Mouse (Mus musculus) limb, embryonic 13.5 days (tissue): ENCODE results near the gene Elac2. TPM values are rescaled to one million over a fixed set of nuclear protein-coding genes. Genes with fewer than 3 reads are reported as not detected.
A peak's percentile ranks its signal among the peaks of the same experiment; 100 is the strongest.

Source experiments
- ATAC-seq: fragments of 200-750 bp; cut with Nextera tagmentation; 2 replicates; pipeline ENCODE4 v1.8.0; 2017; ENCODE audit warnings: low read depth, moderate number of reproducible peaks, moderate TSS enrichment; ENCODE audit not compliant: low FRiP score
- H3K27ac ChIP-seq: fragments of 300-500 bp; sonication (generic); 2 replicates; pipeline ENCODE4 v1.5.1; 2015; ENCODE audit warnings: inconsistent platforms, mild to moderate bottlenecking, moderate library complexity
- H3K27me3 ChIP-seq: fragments of 300-500 bp; sonication (generic); 2 replicates; pipeline ENCODE4 v1.6.1; 2015; ENCODE audit warnings: mild to moderate bottlenecking, inconsistent platforms
- H3K36me3 ChIP-seq: fragments of 300-500 bp; sonication (generic); 2 replicates; pipeline ENCODE4 v1.6.1; 2015; ENCODE audit warnings: inconsistent platforms, mild to moderate bottlenecking, moderate library complexity
- H3K4me1 ChIP-seq: fragments of 300-500 bp; sonication (generic); 2 replicates; pipeline ENCODE4 v1.6.1; 2015; ENCODE audit warnings: inconsistent platforms
- H3K4me2 ChIP-seq: fragments of 300-500 bp; sonication (generic); replicated peaks from 2 replicates; pipeline ENCODE4 v1.6.1; 2015; ENCODE audit warnings: inconsistent platforms, mild to moderate bottlenecking, moderate library complexity
- H3K4me3 ChIP-seq: fragments of 300-500 bp; sonication (generic); 2 replicates; pipeline ENCODE4 v1.5.1; 2015; ENCODE audit warnings: moderate library complexity, mild to moderate bottlenecking, inconsistent platforms
- H3K9ac ChIP-seq: fragments of 300-500 bp; sonication (generic); 2 replicates; pipeline ENCODE4 v1.6.1; 2015; ENCODE audit warnings: mild to moderate bottlenecking, inconsistent platforms
- H3K9me3 ChIP-seq: fragments of 300-500 bp; sonication (generic); 2 replicates; pipeline ENCODE4 v1.6.1; 2016; ENCODE audit warnings: inconsistent platforms
- WGBS: fragments of 180-500 bp; shearing (Covaris S2); methylation state at CpG from one replicate; pipeline ENCODE4 v1.1.7; 2015; 5-methylcytosine and 5-hydroxymethylcytosine counted together
- polyA plus RNA-seq: library from polyadenylated mRNA; unstranded; fragments of >200 nt; fragmentation: Nextera tagmentation; extraction: Ambion mirVana; gene quantifications from 2 replicates; pipeline ENCODE4 v1.2.1, GENCODE M21; 2015

Gene Elac2
- polyA plus RNA-seq, 1 experiment from 2014 or later = 25.6 TPM

DNA sequence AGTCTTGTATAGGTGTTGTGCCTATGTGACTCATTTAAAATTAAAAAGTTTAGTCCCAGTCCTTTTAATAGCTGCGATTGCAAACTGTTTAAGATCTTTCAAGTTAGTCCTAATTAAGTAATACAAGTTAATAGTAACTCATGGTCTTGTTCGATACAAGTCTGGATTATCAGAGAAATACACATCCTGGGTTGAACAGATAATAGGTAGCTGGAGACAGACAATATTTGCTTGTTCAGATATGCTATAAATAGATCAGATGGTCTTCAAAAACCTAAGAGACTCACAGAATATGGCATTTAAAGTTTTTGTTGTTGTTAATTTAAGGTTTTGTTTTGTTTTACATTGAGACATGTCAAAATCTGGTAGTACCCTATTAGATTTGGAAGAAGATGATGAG, 6.4 kb upstream of the Elac2 start:
- no peaks in the 10 kb centered on the region for H3K9me3 ChIP-seq
- no peak overlapping the region for H3K4me3 ChIP-seq
- H3K36me3 ChIP-seq = no peaks in the 10 kb centered on the region
- WGBS = 79% methylated on average over 2 of the region's 2 CpGs
- H3K4me1 ChIP-seq = peaks cover 20% of the 10 kb centered on the region
- no peak overlapping the region for H3K4me2 ChIP-seq
- no peak overlapping the region for H3K9ac ChIP-seq
- ATAC-seq = no peak
- H3K27ac ChIP-seq = no peak overlapping the region
- peaks cover 15% of the 10 kb centered on the region; the same call in 1 of the 2 replicates for H3K27me3 ChIP-seq

DNA sequence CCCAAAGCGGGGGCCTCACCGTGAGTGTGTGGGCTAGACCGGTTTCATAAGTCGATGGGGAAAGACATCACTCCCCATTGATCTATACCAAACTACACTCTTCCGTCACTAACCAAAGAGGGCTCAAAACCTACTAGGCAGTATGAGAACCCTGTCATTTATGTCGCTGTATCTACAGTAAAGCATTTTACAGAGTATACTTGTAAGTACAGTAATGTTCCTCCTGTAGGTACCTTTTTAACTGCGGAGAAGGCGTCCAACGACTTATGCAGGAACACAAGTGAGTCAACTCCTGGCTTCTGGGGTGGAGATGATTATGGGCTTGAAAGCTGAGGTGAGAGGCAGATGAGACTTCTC, 629 bp downstream of the Elac2 start:
- WGBS = 11% methylated on average over 9 of the region's 9 CpGs

DNA sequence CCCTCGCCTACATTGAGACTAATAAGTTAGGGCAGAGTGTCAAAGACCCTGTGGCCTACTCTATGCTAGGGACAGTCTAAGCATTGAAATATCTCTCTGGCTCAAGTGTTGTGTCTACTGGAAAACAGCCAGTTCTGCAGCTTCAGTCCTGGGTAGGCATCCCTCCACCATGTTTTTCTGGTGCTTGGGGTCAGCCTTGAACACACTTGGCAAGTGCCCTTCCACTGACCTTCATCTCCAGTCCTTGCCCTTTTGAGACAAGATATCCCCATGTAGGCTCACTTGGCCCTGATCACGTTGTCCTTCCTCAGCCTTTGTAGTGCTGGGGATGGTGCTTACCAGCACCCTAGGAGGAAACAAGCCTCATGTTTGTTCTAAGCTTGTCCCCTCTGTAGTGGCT, 9.7 kb downstream of the Elac2 start:
- 89% methylated on average over 2 of the region's 2 CpGs for WGBS
- Histone ChIP-seq H3K9me3 (no peaks in the 10 kb centered on the region), H3K36me3 (peaks cover 92% of the 10 kb centered on the region), H3K4me3 (no peak overlapping the region), H3K27me3 (no peaks in the 10 kb centered on the region), H3K9ac (no peak overlapping the region), H3K27ac (no peak overlapping the region), H3K4me2 (no peak overlapping the region), H3K4me1 (no peaks in the 10 kb centered on the region)
- no peak for ATAC-seq

More for the DNA sequence above, 629 bp downstream of the Elac2 start:
- peak overlapping the region; percentile 91 for H3K4me3 ChIP-seq
- H3K27ac ChIP-seq = no peak overlapping the region
- H3K36me3 ChIP-seq = peaks cover 38% of the 10 kb centered on the region
- H3K4me2 ChIP-seq = peak overlapping the region; percentile 92
- H3K27me3 ChIP-seq = 0 out of 2 replicates have a peak, but pooled peaks cover 6% of the 10 kb centered on the region
- no peak for ATAC-seq
- H3K9ac ChIP-seq = peak overlapping the region; percentile 85
- H3K4me1 ChIP-seq = peaks cover 16% of the 10 kb centered on the region
- no peaks in the 10 kb centered on the region for H3K9me3 ChIP-seq

DNA sequence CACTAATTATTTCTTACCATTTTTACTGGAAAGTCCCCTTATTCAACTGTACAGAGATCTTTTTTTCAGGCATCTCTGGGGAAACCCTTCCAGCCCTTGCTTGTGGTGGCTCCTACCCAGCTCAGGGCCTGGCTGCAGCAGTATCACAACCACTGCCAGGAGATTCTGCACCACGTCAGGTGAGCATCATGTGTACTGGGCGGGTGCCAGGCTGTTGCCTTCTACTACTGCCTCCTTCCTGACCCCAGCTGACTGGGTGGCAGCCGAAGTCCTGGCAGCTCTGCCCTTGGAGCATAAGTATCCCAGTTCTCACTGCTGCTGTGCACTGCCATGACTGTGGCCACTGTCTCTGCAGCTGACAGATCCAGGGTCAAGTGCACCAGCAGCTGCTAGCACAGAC, 19.6 kb downstream of the Elac2 start:
- Histone ChIP-seq H3K4me1 (no peaks in the 10 kb centered on the region), H3K9me3 (no peaks in the 10 kb centered on the region), H3K27me3 (no peaks in the 10 kb centered on the region), H3K9ac (no peak overlapping the region), H3K36me3 (peaks cover 92% of the 10 kb centered on the region), H3K27ac (no peak overlapping the region), H3K4me2 (no peak overlapping the region), H3K4me3 (no peak overlapping the region)
- ATAC-seq = no peak
- 88% methylated on average over 3 of the region's 3 CpGs for WGBS

DNA sequence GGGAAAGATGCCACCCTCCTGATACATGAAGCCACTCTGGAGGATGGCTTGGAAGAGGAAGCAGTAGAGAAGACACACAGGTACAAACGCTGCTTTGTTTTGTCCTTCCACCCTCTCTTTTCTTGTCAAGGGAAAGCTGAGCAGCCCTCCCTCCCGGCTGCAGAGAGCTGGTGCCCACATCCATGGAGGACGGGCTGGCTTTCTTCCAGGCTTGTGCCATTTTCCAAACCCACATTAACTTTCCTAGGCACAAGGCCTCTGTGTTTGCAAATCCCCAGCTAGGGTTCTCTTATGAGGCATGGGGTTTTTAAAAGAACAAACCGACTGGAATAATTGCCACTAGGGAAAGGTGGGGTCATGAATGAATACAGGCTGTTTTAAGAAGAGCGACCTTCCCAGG, 20.8 kb downstream of the Elac2 start:
- no peaks in the 10 kb centered on the region for H3K27me3 ChIP-seq
- H3K4me2 ChIP-seq = no peak overlapping the region
- peaks cover 91% of the 10 kb centered on the region for H3K36me3 ChIP-seq
- no peaks in the 10 kb centered on the region for H3K9me3 ChIP-seq
- no peak overlapping the region for H3K9ac ChIP-seq
- no peak for ATAC-seq
- no peak overlapping the region for H3K27ac ChIP-seq
- H3K4me3 ChIP-seq = no peak overlapping the region
- no peaks in the 10 kb centered on the region for H3K4me1 ChIP-seq
- WGBS = 86% methylated on average over 5 of the region's 5 CpGs

DNA sequence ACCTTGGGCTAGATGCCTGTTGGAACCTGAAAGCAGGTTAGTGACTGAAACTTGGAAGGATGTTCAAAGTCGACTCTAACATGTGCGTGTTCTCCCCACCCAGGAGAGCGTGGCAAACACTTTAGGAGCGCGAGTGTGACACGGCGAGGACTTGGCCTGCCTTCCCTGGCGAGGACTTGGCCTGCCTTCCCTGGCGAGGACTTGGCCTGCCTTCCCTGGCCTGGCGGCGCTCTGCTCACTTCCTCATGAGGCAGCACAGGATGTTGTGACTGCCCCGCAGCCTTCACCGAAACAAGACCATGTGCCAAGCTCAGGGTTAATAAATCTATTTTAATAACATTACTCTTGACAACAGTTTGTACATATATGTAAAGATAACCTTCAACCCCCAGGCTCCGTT, 22.9 kb downstream of the Elac2 start:
- no peak overlapping the region for H3K4me2 ChIP-seq
- no peak overlapping the region for H3K27ac ChIP-seq
- no peak for ATAC-seq
- peaks cover 85% of the 10 kb centered on the region for H3K36me3 ChIP-seq
- 88% methylated on average over 14 of the region's 14 CpGs for WGBS
- H3K4me3 ChIP-seq = no peak overlapping the region
- H3K4me1 ChIP-seq = no peaks in the 10 kb centered on the region
- no peak overlapping the region for H3K9ac ChIP-seq
- no peaks in the 10 kb centered on the region for H3K27me3 ChIP-seq
- H3K9me3 ChIP-seq = no peaks in the 10 kb centered on the region

DNA sequence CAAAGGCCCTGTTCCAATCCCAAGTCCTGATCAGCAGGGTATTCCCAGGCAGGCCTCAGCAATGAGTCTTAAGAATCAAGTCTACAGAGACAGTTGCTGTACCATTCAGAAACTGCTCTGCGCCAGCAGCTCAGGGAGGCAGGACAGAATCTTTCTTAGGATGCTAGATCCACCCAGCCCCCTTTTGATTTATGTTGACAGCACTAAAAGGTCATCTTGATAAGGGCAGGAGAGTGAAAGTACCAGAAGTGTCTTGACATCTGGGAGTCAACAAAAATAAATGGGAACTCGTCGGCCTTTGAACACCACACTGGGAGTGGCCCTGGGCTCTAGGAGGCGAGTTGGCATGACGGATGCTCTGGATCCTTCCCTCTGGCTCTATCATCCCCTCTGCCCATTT, 24.8 kb downstream of the Elac2 start:
- no peak for ATAC-seq
- Histone ChIP-seq H3K27ac (no peak overlapping the region), H3K4me2 (no peak overlapping the region), H3K9ac (no peak overlapping the region), H3K4me1 (no peaks in the 10 kb centered on the region), H3K9me3 (no peaks in the 10 kb centered on the region), H3K27me3 (no peaks in the 10 kb centered on the region), H3K36me3 (peaks cover 67% of the 10 kb centered on the region), H3K4me3 (no peak overlapping the region)
- 49% methylated on average over 5 of the region's 5 CpGs for WGBS

DNA sequence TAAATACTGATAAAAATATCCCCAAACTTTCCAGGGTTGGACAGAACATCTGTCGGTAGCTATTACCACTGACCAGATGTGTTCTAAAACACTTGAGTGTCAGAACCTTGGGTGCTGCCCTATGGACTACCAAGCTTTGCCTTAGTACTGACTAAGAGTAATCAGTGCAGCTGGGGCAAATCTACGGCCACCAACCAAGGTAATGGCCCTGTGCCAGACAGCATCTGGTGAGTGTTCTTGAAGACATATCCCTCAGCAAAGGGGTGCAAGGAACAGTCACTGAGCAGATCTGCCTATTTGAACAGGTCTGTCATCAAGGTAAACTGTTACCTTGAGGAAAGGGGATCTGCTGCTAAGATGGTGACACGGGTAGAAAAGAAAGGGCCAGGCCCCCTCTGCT, 26.0 kb downstream of the Elac2 start:
- no peak overlapping the region for H3K4me2 ChIP-seq
- no peaks in the 10 kb centered on the region for H3K27me3 ChIP-seq
- no peaks in the 10 kb centered on the region for H3K4me1 ChIP-seq
- H3K4me3 ChIP-seq = no peak overlapping the region
- no peak overlapping the region for H3K27ac ChIP-seq
- no peak for ATAC-seq
- no peak overlapping the region for H3K9ac ChIP-seq
- no peaks in the 10 kb centered on the region for H3K9me3 ChIP-seq
- WGBS = 73% methylated on average over 3 of the region's 3 CpGs
- peaks cover 54% of the 10 kb centered on the region for H3K36me3 ChIP-seq

DNA sequence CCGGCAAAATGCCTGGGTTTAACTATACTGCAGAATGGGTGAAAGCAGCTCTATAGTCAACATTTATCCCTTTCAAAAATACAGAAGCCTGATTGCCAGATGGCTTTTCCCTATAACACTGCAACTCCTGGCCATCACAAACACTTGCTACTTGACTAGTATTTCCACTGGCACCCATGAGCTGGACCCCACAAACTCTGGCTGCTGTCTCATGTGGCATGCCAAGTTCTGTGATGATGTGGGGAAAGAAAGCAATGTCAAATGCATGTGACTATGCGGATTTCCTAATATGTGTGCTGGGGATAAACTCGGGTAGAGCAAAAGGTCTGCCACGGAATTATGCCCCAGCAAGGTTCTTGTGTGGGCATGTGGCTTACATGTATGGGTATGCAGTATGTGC, 27.2 kb downstream of the Elac2 start:
- no peaks in the 10 kb centered on the region for H3K4me1 ChIP-seq
- ATAC-seq = no peak
- no peak overlapping the region for H3K9ac ChIP-seq
- H3K27ac ChIP-seq = no peak overlapping the region
- H3K9me3 ChIP-seq = no peaks in the 10 kb centered on the region
- WGBS = 88% methylated on average over 4 of the region's 4 CpGs
- no peak overlapping the region for H3K4me3 ChIP-seq
- H3K36me3 ChIP-seq = peaks cover 42% of the 10 kb centered on the region
- H3K4me2 ChIP-seq = no peak overlapping the region
- no peaks in the 10 kb centered on the region for H3K27me3 ChIP-seq

DNA sequence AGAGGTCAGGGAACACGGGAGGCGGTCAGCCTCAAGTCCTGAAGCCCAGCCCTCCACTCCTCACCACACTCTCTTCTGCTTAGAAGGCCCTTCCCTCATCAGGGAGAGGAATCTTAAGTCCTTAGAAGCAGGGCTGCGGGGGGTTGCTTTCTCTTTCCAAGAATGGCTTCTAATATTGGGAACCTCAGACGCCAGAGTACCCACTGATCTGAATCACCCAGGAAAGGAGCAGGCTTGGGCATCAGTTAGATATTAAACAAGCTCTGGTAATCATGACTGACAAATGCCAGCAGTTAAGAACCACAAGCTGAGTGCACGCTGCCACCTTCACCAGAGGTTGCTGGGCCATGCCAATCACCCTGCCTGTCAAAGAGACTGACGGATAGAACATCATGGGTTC, 35.1 kb downstream of the Elac2 start:
- no peak overlapping the region for H3K4me3 ChIP-seq
- H3K36me3 ChIP-seq = no peaks in the 10 kb centered on the region
- H3K4me2 ChIP-seq = no peak overlapping the region
- ATAC-seq = no peak
- no peak overlapping the region for H3K27ac ChIP-seq
- no peaks in the 10 kb centered on the region for H3K4me1 ChIP-seq
- no peaks in the 10 kb centered on the region for H3K9me3 ChIP-seq
- WGBS = 68% methylated on average over 6 of the region's 6 CpGs
- no peak overlapping the region for H3K9ac ChIP-seq
- no peaks in the 10 kb centered on the region for H3K27me3 ChIP-seq

DNA sequence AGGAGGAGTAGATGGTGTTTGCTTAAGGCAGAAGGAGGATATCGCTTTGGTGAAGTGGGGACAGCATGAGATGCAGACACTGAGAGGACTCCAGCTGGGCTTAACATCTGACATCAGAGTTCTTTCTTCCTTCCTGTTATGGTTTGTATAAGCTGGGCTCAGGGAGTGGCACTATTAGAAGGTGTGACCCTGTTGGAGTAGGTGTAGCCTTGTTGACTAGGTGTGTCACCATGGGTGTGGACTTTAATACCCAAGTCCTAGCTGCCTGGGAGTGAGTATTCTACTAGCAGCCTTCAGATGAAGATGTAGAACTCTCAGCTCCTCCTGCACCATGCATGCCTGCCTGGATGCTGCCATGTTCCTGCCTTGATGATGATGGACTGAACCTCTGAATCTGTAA, 37.9 kb downstream of the Elac2 start:
- ATAC-seq = no peak
- no peak overlapping the region for H3K27ac ChIP-seq
- no peak overlapping the region for H3K4me3 ChIP-seq
- 97% methylated on average over 1 of the region's 1 CpGs for WGBS
- no peaks in the 10 kb centered on the region for H3K4me1 ChIP-seq
- H3K4me2 ChIP-seq = no peak overlapping the region
- no peak overlapping the region for H3K9ac ChIP-seq
- no peaks in the 10 kb centered on the region for H3K9me3 ChIP-seq
- no peaks in the 10 kb centered on the region for H3K27me3 ChIP-seq
- H3K36me3 ChIP-seq = no peaks in the 10 kb centered on the region

DNA sequence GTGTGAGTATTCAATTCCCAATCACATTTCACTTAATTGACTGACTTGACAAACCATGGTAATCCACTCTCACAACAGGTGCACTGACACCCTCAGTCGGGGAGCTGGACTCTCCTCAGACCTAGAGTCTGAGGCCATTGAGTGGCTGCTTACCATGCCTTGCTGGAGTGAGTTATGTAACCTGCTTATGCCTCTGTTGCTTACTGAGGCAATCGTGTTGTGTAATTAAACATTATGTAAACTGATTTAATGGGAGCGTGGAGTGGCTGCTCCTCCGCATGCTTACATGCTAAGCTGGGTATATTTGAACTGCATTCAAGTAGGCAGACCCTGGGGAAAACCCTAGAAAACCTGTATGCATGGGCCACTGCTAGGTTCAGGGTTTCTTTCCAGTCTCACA, 41.9 kb downstream of the Elac2 start:
- 92% methylated on average over 4 of the region's 4 CpGs for WGBS
- no peaks in the 10 kb centered on the region for H3K4me1 ChIP-seq
- no peaks in the 10 kb centered on the region for H3K27me3 ChIP-seq
- H3K9ac ChIP-seq = no peak overlapping the region
- H3K4me3 ChIP-seq = no peak overlapping the region
- ATAC-seq = no peak
- H3K9me3 ChIP-seq = no peaks in the 10 kb centered on the region
- H3K27ac ChIP-seq = no peak overlapping the region
- H3K4me2 ChIP-seq = no peak overlapping the region
- H3K36me3 ChIP-seq = no peaks in the 10 kb centered on the region

DNA sequence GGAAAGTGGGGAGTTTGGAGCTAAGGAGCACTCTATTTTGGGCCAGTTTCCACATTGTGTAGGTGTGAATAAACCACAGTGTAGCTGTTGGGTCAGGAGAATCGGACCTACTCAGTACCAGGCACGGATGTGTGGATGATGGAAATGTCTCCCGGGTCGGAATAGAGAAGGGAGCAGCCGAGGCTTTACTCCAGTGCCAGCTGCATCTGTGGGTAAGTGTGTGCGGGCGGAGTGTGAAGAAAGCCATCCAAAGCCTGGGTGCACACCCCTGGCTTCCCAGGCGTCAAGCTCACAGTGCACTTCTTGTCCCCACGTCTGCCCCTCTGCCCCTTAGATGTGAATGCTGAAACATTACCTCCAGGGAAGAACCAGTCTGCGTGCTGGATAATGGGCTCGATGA, 43.9 kb downstream of the Elac2 start:
- H3K9ac ChIP-seq = no peak overlapping the region
- no peak overlapping the region for H3K4me3 ChIP-seq
- no peaks in the 10 kb centered on the region for H3K4me1 ChIP-seq
- no peaks in the 10 kb centered on the region for H3K27me3 ChIP-seq
- no peak for ATAC-seq
- no peaks in the 10 kb centered on the region for H3K36me3 ChIP-seq
- H3K4me2 ChIP-seq = no peak overlapping the region
- no peak overlapping the region for H3K27ac ChIP-seq
- 88% methylated on average over 11 of the region's 11 CpGs for WGBS
- no peaks in the 10 kb centered on the region for H3K9me3 ChIP-seq
